Mouse (Mus musculus) ovary, postnatal 10 days (tissue): ENCODE data around the gene Ap2a1.
A peak's percentile ranks its signal among the peaks of the same experiment; 100 is the strongest.

ENCODE experiments used
- DNase-seq: peaks from one replicate; pipeline ENCODE4 v3.0.0; 2022; ENCODE audit warnings: low spot score

The Ap2a1 gene

GRCm38 (mm10) chr7:44864595-44865542, 64.4 kb downstream of the Ap2a1 start:
- DNase-seq, result no peak

DNA sequence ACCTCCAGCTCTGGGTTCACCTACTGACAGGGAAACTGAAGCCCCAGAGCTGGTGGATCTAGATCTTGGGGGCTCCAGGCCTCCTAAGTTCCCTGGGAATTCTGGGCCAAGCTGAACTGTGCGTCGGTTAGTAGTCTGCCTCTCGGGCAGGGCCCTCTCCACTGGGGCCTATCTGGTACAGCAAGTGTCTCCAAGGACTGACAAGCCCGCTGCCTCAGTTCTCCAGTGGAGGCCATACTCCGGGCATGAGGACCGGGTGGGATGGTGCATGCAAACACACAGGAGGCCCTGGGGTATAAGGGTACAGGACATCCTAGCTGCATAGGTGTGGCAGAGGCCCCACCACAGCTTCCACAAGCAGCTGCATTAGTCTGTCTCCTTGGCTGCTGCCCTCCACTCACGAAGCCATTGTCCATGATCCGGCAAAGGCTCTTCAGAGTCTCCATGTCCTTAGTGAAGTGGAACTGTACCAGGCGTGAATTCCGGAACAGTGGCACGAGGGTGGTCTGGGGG, 65.3 kb downstream of the Ap2a1 start:
- DNase-seq, result no peak

DNA sequence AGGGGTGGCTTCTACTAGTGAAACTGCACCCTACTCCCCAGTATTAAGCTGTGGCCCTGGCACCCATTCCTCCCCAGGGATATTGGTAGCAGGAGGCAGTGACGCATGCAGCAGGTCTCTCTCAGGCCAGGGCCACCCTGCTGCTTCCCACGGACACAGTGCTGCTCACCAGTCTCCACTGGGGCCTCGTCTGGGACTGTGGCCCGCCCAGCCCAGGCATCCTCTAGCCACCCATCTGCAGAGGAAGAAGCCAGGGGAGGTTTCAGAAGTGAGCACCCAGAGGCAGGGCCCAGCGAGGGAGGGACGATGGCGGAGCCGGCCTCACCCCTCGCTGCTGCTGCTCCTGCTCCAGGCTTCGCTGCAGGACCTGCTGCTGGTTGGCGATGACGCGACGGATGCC, 66.1 kb downstream of the Ap2a1 start:
- no peak for DNase-seq

- no peak for DNase-seq
These were observed 66.9 kb downstream of the Ap2a1 start for GRCm38 (mm10) chr7:44862434-44862833.

GRCm38 (mm10) chr7:44861429-44861816, 67.9 kb downstream of the Ap2a1 start:
- no peak for DNase-seq

DNA sequence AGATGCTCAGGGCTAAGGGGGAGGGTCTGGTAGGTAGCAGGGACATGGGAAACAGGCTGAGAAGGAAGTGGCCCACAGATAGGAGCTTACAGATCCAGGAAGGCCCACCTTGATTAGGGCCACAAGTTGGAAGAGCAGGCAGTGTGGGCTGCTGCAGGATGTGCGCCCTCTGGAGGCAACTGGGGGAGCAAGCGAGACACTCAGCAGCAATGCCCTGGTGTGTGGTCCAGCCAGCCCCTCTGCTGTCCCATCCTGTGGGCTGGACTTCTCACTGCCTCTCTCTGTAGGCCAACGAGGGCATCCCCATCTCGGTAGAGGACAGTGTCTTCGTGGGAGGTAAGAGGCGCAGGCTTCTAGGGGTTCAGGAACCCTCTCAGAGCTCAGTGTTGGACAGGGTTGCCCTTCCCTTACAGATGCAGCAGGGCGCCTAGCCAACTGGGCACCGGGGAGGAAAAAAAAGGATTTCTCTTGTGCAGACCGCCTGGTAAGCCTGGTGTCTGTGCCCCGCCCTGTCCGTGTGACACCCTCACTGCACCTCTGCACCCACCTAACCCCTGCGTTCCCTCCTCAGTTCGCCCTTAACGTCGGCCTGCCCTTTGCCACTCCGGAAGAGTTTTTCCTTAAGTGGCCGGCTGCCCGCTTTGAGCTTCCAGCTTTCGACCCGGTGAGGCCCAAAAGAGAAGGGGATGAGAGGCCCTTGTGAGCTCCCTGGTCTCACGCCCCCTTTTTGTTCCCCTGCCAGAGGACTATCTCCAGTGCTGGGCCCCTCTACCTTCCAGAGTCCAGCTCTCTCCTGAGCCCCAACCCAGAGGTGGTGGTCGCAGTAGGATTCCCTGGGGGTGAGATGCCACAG, 68.5 kb downstream of the Ap2a1 start:
- DNase-seq, result no peak

DNA sequence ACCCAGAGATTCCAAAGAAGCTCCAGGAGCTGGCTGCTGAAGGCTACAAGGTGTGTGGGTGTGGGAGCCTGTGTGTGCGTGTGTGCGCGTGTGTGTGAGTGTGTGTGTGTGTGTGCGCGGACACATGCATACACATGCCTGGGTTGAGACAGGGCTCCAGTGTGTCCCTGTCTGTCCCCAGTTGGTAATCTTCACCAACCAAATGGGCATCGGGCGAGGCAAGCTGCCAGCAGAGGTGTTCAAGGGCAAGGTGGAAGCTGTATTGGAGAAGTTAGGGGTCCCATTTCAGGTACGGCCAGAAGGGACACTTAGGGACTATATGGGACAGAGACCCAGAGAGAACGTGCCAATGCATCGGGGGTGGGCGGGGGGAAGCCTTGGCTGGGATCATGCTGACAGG, 69.4 kb downstream of the Ap2a1 start:
- DNase-seq, result no peak

GRCm38 (mm10) chr7:44857905-44858304, 71.4 kb downstream of the Ap2a1 start:
- DNase-seq, result no peak

DNA sequence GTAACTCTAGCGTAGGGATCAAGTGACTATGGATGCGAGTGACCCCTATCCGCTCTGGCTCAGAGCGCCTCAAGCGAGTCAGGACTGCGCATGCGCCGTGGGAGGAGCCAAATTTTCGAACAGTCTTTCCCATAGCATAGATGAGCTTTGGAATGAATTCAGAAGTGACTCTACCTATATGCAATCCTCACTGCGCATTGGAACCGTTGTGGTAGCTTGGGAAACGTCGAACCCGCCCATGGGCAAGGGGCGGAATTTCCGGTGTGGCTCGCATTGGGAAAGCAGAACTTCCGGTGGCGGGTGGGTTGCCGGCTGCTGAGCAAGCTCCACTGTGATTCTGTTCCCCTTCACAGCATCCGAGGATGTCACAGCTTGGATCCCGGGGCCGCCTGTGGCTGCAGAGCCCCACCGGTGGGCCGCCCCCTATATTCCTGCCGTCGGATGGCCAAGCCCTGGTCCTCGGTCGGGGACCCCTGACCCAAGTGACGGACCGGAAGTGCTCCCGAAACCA, 72.2 kb downstream of the Ap2a1 start, which contains the start of gene Pnkp:
Pnkp (plus strand) TSS at position 98 of the 511 bp plus-strand sequence.
- DNase-seq, result peak; percentile 75

DNA sequence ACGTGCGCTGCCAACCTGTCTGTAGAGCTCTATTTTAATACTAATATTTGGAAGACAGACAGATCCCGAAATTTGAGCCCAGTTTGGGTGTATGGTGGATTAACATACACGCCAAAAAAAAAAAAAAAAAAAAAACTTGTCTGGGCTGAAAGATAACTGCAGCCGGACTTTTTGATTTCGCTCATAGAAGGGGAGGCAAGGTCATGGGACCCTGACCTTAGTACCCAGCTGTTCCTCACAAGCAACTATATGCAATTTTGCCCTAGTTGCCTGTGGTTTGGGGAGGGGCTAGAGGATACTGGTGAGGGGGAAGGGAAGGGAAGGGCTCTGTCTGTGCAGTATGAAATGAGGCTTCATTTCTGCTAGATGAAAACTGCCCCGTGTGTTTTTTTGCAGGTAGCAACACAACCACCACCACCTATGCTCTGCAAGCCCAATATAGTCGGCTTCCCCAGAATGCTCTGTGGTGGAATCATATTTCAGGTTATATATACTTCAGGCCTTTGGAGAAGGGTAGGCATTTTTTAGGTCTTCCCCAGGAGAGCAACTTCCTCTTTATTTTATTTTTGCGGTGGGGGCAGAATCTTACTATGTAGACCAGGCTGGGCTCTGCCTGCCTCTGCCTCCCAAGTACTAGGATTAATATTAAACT, 72.9 kb downstream of the Ap2a1 start:
- DNase-seq, result no peak

DNA sequence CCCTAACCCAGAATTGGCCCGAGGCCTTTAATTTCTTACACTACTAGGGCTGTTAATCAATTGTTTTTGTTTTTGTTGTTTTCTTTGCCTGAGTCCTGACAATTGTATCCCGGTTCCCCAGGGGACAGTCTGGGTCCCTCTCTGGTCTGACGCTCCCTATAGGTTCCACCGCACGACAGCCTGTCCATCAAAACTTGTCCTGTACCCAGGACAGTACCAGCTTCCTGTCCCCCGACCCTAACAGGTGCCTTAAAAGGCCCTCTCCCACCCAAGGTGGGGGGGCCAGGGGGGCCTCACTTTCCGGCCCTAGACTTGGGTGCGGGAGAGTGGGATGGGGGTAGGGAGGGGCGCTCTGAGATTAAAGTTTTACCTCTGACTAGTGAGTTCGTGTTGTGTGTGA, 74.3 kb downstream of the Ap2a1 start:
- DNase-seq, result no peak

DNA sequence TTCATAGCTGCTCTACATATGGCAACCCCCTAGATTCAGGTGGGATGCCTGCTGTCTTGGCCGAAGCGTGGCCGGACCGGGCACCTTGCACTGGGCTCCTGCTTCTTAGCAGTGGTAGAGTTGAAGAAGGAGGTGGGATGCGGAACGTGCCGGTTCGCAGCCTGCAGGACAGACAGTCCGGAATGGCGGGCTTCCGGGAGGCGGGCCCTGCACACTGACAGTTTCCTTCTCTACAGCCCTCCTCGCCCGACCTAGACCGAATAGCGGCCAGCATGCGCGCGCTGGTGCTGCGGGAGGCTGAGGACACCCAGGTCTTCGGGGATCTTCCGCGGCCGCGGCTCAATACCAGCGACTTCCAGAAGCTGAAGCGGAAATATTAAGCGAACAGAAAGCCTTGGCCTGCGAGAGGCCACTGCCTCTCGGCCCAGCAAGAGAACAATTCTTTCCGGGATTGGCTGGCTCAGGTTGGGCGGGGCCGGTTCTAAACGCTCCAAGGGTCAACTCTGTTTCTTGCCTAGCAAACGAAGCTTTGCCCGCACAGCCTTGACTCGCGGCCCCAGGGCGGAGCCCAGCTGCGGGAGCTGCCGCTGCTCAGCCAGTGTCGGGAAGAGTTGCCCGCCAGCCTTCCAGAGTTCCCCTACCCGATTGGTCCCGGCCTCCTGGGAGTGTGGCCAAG, 74.8 kb downstream of the Ap2a1 start:
- peak; percentile 81 for DNase-seq

DNA sequence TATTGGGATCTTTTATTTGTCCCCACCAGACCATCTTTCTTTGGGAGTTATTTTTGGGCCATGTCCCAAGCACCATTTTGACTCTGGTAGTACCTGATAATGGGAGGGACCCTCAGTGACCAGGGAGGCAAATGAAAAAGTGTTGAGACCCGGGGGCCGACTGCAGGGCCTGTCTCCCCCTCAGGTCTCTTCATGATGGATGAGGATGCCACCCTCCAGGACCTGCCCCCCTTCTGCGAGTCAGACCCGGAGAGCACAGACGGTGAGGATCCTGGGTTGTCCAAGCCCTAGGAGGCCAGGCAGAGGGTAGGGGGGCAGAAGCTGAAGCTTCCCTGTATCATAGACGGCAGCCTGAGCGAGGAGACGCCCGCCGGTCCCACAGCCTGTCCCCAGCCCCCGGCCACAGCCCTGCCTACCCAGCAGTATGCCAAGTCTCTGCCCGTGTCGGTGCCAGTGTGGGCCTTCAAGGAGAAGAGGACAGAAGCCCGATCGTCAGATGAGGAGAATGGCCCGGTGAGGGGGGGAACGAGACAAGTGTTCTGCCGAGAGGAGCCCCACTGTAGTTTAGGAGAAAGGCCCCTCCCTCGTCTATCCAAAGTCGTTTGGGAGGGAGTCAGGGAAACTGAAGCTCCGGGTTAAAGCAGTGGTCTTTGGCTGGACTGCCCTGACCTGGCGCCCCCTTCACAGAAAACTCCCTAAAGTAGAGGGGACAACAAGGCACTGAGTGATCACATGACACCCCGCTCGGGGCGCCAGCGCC, 75.5 kb downstream of the Ap2a1 start:
- no peak for DNase-seq

GRCm38 (mm10) chr7:44853065-44853464, 76.2 kb downstream of the Ap2a1 start:
- DNase-seq, result no peak

DNA sequence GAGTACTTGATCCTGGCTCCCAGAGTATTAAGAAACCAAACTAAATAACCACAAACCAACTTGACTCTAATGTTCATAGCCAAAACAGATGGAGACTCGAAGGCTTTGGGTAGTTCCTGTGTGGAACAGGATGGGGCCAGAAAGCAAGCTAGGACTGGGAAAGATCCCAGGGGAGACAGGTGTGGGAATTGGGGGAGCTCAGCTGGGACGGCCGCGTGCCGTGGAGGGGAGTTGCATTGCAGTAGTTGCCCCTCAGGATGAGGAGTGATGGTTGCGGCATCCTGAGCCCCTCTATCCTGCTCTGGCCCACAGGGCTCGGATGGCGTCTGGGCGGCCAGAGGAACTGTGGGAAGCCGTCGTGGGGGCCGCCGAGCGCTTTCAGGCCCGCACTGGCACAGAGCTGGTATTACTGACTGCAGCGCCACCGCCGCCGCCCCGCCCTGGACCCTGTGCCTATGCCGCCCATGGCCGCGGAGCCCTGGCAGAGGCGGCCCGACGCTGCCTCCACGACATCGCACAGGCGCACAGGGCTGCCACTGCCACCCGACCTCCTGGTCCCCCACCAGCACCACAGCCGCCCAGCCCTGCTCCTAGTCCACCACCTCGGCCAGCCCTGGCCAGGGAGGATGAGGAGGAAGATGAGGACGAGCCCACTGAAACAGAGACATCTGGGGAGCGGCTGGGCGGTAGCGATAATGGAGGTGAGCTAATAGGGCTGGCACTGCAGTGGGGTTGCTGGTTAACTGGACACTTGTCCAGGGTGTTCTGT, 76.9 kb downstream of the Ap2a1 start:
- no peak for DNase-seq

DNA sequence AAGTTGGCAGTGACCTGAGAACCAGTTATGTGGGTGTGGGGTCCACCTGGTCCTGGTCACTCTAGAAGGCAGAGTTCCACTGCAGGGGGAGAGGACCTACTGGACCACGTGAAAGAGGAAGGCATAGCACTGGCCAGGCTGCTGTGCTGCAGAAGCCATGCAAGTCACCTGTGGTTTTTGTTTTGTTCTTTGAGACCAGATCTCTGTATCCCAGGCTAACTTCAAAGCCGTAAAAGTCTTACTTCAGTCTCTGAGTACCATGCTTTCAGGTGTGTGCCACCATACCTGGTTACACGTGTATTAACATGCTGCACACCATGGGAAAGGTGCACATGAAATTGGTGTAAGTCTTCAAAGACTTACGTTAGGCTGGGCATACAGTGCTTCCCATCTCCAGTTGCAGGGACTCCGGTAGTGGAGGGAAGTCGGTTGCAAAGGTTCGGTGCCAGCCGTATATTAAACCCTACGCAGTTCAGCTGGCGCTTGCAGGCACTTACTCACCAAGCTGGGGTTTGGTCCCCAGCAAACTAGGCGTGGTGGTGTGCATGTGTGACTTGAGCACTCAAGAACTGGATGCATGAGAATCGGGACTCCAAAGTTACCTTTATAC, 77.6 kb downstream of the Ap2a1 start:
- no peak for DNase-seq

- no peak for DNase-seq
These were observed 78.3 kb downstream of the Ap2a1 start for GRCm38 (mm10) chr7:44850789-44851624.
